Mouse (Mus musculus) monocyte, adult 5-6 weeks (primary cell): ENCODE measurements around the gene Mis18a. TPM values are rescaled to one million over a fixed set of nuclear protein-coding genes. Genes with fewer than 3 reads are reported as not detected.

Experiments used
- ATAC-seq: fragments of 153-309, 156-312 bp; replicated peaks from 2 replicates; pipeline ENCODE4 v1.8.0; 2017; ENCODE audit warnings: mild to moderate bottlenecking; ENCODE audit not compliant: low TSS enrichment, insufficient number of reproducible peaks, severe bottlenecking, poor library complexity, low FRiP score
- total RNA-seq: library from RNA; stranded (forward); fragments of 200-1000, 200-491, 200-594 nt; gene quantifications from 3 replicates; pipeline ENCODE4 v1.2.3, GENCODE M21; 2017

Mis18a gene
- 36.1 to 45.9 TPM (median 37.8 TPM) in 3 replicates for total RNA-seq

DNA sequence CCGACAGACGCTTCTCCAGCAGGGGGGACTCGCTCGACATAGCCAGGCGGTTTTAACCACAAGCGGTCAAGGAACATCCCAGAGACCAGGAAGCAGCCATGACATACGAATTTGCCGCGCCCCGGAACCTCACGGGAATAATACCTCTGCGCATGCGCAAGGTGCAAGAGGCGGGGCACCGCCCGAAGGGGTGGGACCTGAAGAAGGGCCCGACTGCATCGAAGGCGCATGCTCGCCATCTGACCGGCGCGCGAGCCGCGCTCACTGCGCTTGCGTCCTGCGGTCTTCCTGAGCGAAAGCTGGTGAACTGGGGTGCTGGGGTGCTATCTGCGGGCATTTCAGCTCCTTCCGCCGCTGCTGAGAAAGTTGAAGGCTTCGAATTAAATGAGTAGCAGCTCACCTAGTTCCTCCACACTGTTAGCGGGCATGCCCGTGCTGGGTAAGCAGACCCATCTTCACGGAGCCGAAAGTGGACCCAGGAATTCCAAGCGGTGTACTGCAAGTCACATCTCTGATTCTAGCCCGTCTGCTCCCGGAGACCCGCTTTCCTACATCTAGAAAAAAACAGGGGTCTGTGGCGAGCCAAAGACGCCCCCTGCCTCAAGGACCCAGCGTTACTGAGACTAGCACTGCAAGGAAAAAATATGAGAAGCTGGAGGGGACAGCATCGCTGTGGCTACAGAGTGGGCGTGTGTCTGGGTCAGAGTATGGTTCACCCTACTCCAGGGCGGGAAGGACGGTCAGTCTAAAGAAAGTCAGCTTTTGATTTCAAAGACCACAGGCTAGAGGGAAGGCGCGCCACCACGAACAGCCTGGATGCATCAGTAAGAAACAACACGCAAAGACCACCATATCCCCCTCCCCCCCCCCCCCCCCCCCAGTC, at the start of gene Mis18a:
Mis18a (minus strand) TSS at position 172 of the 883 bp plus-strand sequence.
- ATAC-seq = peak; percentile 93

- no peak for ATAC-seq
Observed at GRCm38 (mm10) chr16:90775946-90776520, 48.8 kb upstream of the Mis18a start.

DNA sequence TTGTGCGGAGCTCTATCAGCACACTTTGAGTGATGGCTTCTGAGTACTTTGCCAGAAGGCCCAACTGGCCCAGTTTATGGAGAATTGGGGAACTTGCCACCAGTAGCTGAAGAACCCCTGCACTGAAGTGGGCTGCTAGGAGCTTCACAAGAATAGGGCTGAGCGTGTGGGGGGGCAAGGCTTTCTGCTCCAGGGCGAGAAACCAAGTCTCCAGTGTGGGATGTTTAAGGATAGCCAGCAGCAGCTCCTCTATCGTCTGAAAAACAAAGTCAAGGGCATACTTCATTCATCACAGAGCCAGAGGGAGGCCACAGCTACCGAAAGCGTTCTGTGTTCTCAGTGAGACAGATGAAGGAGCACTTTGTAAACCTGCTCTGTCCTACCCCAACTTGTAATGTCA, 47.4 kb upstream of the Mis18a start:
- no peak for ATAC-seq

DNA sequence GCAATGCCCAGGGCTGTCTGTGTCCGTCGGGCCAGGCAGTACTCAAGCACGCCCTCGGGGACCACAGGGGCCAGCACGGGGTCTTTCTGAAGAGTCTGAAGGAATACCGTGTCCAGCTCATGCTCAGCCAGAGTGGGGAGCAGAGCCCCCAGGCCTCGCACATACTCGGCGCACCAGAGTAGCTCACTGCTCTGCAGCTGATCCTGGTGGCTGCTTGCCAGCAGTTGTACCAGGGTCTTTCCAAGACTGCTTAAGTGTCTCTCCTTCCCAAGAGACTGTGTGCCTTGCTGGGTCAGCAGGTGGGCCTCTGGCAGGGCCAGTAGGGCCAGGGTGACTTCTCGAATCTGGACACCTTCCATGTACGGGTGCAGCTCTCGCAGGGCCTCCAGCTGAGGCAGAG, 47.0 kb upstream of the Mis18a start:
- ATAC-seq = no peak

GRCm38 (mm10) chr16:90766919-90767454, 39.8 kb upstream of the Mis18a start:
- ATAC-seq = no peak

DNA sequence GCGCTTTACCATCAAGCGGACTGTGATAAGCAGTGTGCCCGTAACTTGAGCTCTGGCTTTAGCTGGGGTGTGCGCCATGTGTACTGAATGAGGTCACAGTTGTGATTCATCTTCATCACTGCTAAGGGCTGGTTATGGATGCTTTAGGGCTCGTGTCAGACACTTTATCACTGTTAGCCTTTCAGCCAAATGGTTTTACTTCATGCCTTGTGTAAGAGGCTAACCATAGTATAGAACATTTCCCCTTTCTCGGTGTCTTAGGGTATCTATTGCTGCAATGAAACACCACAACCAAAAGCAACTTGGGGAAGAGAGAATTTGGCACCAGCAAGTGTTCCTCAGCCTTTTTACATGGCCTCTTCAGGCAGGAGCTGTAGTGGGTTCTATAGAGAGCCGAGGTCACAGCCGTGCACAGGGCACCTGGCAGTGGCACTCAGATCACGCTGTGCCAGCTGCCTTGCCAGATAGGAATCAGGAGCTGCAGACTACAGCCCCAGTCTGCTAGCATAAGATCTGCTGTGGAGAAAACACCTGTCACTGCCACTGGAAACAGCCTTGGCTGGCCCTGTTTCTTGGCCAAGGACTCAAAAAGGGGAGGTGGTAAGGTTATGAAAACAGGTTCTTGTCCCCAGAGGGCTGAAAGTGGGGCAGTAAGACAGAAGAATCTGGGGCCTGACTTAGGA, 38.1 kb upstream of the Mis18a start:
- no peak for ATAC-seq

DNA sequence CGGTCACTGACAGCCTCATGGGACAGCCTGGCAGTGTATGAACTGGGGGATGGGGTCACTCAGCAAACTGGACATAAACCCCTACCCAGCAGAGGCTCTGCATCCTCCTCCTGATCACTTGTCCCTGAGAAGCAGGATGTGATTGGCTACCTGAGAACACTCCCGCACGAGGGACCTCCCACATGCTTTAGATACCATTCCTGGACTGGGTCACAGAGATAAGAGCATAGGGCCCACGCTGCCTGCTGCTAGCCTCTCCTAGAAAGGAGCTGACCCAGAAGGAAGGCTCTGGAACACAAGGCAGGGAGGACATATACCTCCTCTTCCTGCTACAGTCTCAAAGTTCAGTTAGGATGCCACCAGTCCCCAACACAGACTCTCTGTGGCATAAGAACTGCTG, 33.3 kb upstream of the Mis18a start:
- ATAC-seq = no peak

DNA sequence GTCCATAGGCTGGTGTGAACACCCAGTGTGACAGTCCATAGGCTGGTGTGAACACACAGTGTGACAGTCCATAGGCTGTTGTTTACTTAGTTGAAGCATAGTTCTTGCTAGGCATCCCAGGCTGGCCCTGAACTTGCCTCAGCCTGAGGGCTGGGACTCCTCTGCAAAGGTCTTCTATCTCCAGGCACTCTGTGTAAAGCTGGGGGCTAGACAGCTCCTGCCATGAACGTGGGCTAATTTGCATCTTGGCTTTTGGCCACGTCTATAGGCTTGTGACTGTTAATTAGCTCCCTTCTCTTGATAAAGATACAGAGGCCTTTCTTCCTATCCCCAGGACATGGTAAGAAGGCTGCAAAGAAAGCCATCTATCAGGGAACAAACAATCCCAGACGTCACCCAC, 32.1 kb upstream of the Mis18a start:
- ATAC-seq = no peak

DNA sequence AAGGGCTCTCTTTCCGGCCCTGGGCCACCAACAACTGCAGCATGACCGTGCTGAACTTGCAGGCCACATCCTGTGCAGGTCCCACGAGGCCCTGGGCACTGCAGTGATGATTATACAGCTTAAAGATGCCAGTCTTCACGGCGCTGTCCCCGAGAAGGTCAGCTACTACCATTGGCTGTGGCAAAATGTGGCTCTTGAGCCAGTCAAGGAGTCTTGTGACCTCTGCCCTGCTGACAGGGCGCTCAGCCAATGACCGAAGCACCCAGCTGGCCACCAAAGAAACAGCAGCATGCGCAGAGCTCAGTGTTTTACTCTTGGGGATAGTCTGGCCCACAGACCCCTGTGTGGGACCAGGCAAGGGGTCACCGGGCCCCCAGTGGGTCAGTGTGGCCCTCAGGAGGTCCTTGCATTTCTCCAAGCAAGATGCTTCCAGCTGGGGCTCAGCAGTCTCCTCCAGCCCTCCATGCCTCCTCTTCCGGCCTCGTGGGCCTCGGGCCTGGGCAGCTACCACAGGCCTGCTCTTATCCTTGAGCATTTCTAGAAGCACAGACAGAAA, 26.3 kb upstream of the Mis18a start:
- ATAC-seq = no peak

DNA sequence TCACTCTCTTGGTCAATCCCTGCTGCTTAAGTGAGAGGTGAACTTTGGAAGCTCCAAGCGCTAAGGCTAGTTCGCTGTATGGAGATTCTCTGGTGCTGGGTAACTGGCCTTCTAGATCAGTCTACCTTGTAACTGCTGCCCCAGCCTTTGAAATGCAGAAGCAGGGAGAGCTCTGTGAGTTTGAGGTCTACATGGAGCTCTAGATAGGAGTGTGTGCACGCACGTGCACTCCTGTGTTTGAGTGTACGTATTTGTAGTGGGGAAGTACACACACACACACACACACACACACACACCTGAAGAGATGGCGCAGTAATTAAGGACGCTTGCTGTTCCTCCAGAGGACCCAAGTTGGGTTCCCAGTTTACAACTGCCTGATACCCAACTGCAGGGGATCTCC, 21.0 kb upstream of the Mis18a start:
- ATAC-seq = no peak

GRCm38 (mm10) chr16:90747143-90747542, 19.9 kb upstream of the Mis18a start:
- ATAC-seq = no peak

DNA sequence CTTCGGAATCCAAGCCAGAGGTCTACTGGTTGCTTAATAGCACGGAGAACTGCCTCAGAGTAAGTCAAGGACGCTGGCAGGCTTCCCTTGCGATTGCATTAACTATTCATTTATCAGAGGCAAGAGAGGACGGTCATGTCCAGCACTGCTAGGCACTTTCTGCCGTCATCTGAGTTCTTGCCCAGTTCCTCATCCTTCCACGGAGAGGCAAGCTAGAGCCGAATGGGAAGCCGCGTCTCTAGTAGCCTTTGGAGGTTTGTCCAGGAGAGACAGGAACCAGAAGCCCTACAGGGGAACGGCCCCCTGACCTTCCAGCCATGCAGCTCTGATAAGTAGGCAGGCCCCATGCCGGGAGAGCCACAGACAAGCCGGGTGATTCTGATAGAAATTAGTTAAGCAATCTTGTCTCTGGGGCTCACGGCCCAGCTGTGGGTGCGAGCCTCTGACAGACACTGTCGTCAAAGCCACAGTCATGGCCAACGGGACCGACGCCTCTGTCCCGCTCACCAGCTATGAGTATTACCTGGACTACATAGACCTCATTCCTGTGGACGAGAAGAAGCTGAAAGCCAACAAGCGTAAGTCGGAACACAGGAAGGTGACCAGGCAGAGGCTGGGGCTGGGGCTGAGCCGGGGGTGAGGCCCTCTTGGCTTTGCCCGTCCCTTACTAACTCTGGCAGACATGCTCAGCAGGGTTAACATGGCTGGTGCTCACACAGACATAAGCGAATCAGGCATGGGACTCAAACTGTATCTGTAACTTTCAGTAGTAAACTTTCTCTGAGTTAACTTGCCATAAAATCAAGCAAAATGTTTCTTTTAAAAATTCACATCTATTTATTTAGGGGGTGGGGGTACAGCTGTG, 11.1 kb upstream of the Mis18a start, which contains the start of gene Mrap:
Mrap (plus strand) TSS at position 116 of the 865 bp plus-strand sequence.
- no peak for ATAC-seq

GRCm38 (mm10) chr16:90736672-90737270, 9.6 kb upstream of the Mis18a start:
- ATAC-seq = no peak

- no peak for ATAC-seq
Observed at GRCm38 (mm10) chr16:90735611-90736010, 8.4 kb upstream of the Mis18a start.

DNA sequence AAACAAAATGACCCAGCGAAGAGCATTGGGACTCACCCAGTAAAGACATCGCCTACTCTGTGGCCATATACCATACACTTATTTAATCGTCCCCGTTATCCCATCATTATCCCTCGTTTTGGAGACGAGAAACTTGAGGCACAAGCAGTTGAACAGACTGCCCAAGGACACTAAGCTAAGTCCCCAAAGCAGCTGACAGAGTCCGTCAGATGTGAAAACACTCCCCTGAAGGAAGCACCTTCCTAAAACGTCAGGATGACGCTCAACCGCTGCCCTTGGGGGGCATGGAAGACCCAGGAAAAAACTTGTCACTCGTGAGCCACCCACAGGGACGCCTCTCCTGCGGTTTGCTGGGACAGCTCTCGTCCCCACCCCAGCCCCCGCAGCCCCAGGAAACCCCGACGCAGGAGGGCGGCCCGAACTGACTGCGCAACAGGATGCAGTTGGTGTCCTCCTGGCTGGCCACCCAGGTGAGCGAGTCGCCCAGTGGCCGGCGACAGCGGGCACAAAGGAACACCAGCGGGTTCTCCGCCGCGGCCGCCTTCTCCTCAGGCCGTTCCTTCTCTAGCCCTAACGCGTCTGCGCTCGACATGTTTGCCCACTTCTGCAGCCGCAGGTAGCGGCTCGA, 490 bp downstream of the Mis18a start:
- ATAC-seq = no peak

DNA sequence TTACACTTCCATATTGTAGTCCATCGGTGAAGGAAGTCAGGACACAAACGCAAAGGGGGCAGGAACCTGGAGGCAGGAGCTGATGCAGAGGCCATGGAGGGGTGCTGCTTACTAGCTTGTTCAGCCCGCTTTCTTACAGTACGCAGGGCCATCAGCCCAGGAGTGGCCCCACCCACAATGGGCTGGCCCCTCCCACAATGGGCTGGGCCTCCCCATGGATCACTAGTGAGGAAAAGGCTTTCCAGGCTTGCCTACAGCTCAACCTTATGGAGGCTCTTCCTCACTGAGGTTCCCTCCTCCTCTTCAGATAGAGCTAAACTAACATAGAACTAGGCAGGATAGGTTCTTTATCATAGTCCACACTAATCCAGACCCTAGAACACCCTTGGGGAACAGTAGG, 3.2 kb downstream of the Mis18a start:
- ATAC-seq = no peak

GRCm38 (mm10) chr16:90710313-90710712, 16.9 kb downstream of the Mis18a start:
- ATAC-seq = no peak
